ENCODE assay signal across 17 mouse cellular contexts in the genomic region with DNA sequence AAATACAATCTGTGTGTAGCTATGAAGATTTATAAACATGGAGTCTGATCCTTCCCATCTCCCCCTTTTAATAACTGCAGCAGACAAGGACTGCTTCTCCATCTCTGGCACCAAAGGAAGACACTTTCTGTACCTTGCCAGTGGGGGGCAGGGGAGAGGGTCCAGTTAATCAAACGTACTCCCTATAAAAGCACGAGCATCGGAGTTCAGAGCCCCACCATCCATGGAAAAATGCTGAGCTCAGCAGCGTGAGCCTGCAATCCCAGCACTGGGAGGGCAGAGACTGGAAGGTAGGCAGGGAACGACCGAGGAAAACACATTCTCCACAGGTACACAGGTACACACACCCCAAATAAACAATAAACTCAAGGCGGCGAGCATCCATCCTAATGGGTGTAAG.
A peak's percentile ranks its signal among the peaks of the same experiment; 100 is the strongest.
DNase-seq lines count a peak whose midpoint lies in the region; ATAC-seq and TF ChIP-seq lines count a peak whose summit lies in the region.
"Had no signal": no experiment of that assay in that cellular context is flagged by ENCODE, and none has a peak within 500 bp of the region (broad histone marks: within the 10 kb centered on the region; RNA-seq: fewer than 3 reads in every experiment).

No protein-coding gene starts in this region.

- H3K9me3 ChIP-seq in embryonic facial prominence, embryonic 12.5 days, result no peaks in the 10 kb centered on the region
- no peaks in the 10 kb centered on the region for H3K9me3 ChIP-seq in embryonic facial prominence, embryonic 10.5 days
- H3K9me3 ChIP-seq in hindbrain, embryonic 16.5 days (ENCODE audit: control insufficient read depth, low read length), result no peaks in the 10 kb centered on the region
- no peaks in the 10 kb centered on the region for H3K9me3 ChIP-seq in hindbrain, embryonic 10.5 days
- no peaks in the 10 kb centered on the region for H3K9me3 ChIP-seq in midbrain, postnatal 0 days (ENCODE audit: low read length)
- no peaks in the 10 kb centered on the region for H3K9me3 ChIP-seq in midbrain, embryonic 13.5 days
- H3K9me3 ChIP-seq in forebrain, postnatal 0 days (ENCODE audit: low read length), result no peaks in the 10 kb centered on the region

- peaks cover 27% of the 10 kb centered on the region for H3K4me1 ChIP-seq in embryonic facial prominence, embryonic 12.5 days
- H3K4me1 ChIP-seq in embryonic facial prominence, embryonic 10.5 days, result peaks cover 19% of the 10 kb centered on the region
- H3K4me1 ChIP-seq in hindbrain, embryonic 16.5 days (ENCODE audit: control insufficient read depth, insufficient read depth, low read depth, low read length), result peaks cover 23% of the 10 kb centered on the region
- peaks cover 18% of the 10 kb centered on the region for H3K4me1 ChIP-seq in hindbrain, embryonic 10.5 days (replicated peaks)
- peaks cover 4% of the 10 kb centered on the region; the same call in 1 of the 2 replicates for H3K4me1 ChIP-seq in midbrain, postnatal 0 days (ENCODE audit: insufficient read depth, low read length)
- peaks cover 33% of the 10 kb centered on the region for H3K4me1 ChIP-seq in midbrain, embryonic 13.5 days (replicated peaks)
- no peaks in the 10 kb centered on the region; the same call in 1 of the 2 replicates for H3K4me1 ChIP-seq in forebrain, postnatal 0 days (ENCODE audit: insufficient read depth)

- H3K4me3 ChIP-seq in embryonic facial prominence, embryonic 12.5 days, result no peak overlapping the region
- no peak overlapping the region for H3K4me3 ChIP-seq in embryonic facial prominence, embryonic 10.5 days
- H3K4me3 ChIP-seq in hindbrain, embryonic 16.5 days (ENCODE audit: low read length), result no peak overlapping the region
- H3K4me3 ChIP-seq in hindbrain, embryonic 10.5 days, result no peak overlapping the region
- H3K4me3 ChIP-seq in midbrain, postnatal 0 days (ENCODE audit: low read depth, low read length), result no peak overlapping the region
- H3K4me3 ChIP-seq in midbrain, embryonic 13.5 days (replicated peaks), result no peak overlapping the region
- H3K4me3 ChIP-seq in forebrain, postnatal 0 days (ENCODE audit: low read depth, low read length), result peak overlapping the region; percentile 15; the same call in 1 of the 2 replicates

- no peak overlapping the region for H3K4me2 ChIP-seq in embryonic facial prominence, embryonic 12.5 days (replicated peaks)
- peak overlapping the region; percentile 9; the same call in 1 of the 2 replicates for H3K4me2 ChIP-seq in hindbrain, embryonic 16.5 days (ENCODE audit: low read length)
- peak overlapping the region; percentile 65 for H3K4me2 ChIP-seq in midbrain, postnatal 0 days (ENCODE audit: low read depth, low read length, poor library complexity, severe bottlenecking)
- H3K4me2 ChIP-seq in midbrain, embryonic 13.5 days (replicated peaks), result no peak overlapping the region
- peak overlapping the region; percentile 51 for H3K4me2 ChIP-seq in forebrain, postnatal 0 days (ENCODE audit: low read depth)

- ATAC-seq in embryonic facial prominence, embryonic 12.5 days (ENCODE audit: insufficient number of reproducible peaks, insufficient read depth, low FRiP score, low TSS enrichment), result 0 out of 2 replicates have a peak, but pooled peaks have one; percentile 41
- no peak for ATAC-seq in hindbrain, embryonic 16.5 days
- no peak for ATAC-seq in midbrain, postnatal 0 days (ENCODE audit: low FRiP score)
- no peak for ATAC-seq in midbrain, embryonic 13.5 days
- no peak for ATAC-seq in forebrain, postnatal 0 days
- ATAC-seq: intestine, embryonic 16.5 days had no signal

- H3K9ac ChIP-seq in embryonic facial prominence, embryonic 12.5 days, result no peak overlapping the region
- H3K9ac ChIP-seq in hindbrain, embryonic 16.5 days (ENCODE audit: low read depth, low read length), result no peak overlapping the region
- H3K9ac ChIP-seq in midbrain, postnatal 0 days (replicated peaks; ENCODE audit: low read length, poor library complexity, severe bottlenecking), result no peak overlapping the region
- H3K9ac ChIP-seq in midbrain, embryonic 13.5 days (replicated peaks), result no peak overlapping the region
- H3K9ac ChIP-seq in forebrain, postnatal 0 days, result no peak overlapping the region
- H3K9ac ChIP-seq: liver, embryonic 14.5 days had no signal

- peak; percentile 26; the same call in 1 of the 2 replicates for TF ChIP-seq CTCF in midbrain, postnatal 0 days (IDR thresholded peaks at IDR 0.05)
- TF ChIP-seq CTCF in forebrain, postnatal 0 days (IDR thresholded peaks at IDR 0.05; ENCODE audit: low read depth), result no peak

- no peak for DNase-seq in embryonic facial prominence, embryonic 10.5 days (ENCODE audit: low spot score)
- no peak for DNase-seq in hindbrain, embryonic 10.5 days (ENCODE audit: low spot score)
- no peak for DNase-seq in midbrain, postnatal 0 days (ENCODE audit: low spot score)
- no peak for DNase-seq in forebrain, postnatal 0 days
- no peak for DNase-seq in kidney, adult 18-20 months
- DNase-seq: cerebellum, adult 11 months; liver; lung, adult 2 months; thymus, adult 18-20 months; thymus, postnatal 25 days had no signal

- 78% methylated on average over 8 of the region's 8 CpGs for WGBS in embryonic facial prominence, embryonic 12.5 days
- 86% methylated on average over 8 of the region's 8 CpGs for WGBS in embryonic facial prominence, embryonic 10.5 days
- WGBS in hindbrain, embryonic 16.5 days, result 59% methylated on average over 8 of the region's 8 CpGs
- 79% methylated on average over 8 of the region's 8 CpGs for whole genome bisulfite sequencing in hindbrain, embryonic 10.5 days
- WGBS in midbrain, postnatal 0 days, result 65% methylated on average over 8 of the region's 8 CpGs
- WGBS in midbrain, embryonic 13.5 days, result 76% methylated on average over 8 of the region's 8 CpGs
- WGBS in forebrain, postnatal 0 days, result 48% methylated on average over 8 of the region's 8 CpGs

- no peak overlapping the region for H3K27ac ChIP-seq in embryonic facial prominence, embryonic 12.5 days
- H3K27ac ChIP-seq in embryonic facial prominence, embryonic 10.5 days (replicated peaks), result no peak overlapping the region
- H3K27ac ChIP-seq in hindbrain, embryonic 16.5 days (ENCODE audit: low read depth, low read length), result no peak overlapping the region
- H3K27ac ChIP-seq in hindbrain, embryonic 10.5 days, result no peak overlapping the region
- no peak overlapping the region for H3K27ac ChIP-seq in midbrain, postnatal 0 days (ENCODE audit: low read depth, low read length)
- no peak overlapping the region for H3K27ac ChIP-seq in midbrain, embryonic 13.5 days
- no peak overlapping the region for H3K27ac ChIP-seq in forebrain, postnatal 0 days (ENCODE audit: low read depth, low read length)
- H3K27ac ChIP-seq: liver, embryonic 14.5 days; macrophage; stomach, postnatal 0 days had no signal

- peaks cover 4% of the 10 kb centered on the region; the same call in 1 of the 2 replicates for H3K36me3 ChIP-seq in embryonic facial prominence, embryonic 12.5 days
- 0 out of 2 replicates have a peak, but pooled peaks cover 5% of the 10 kb centered on the region for H3K36me3 ChIP-seq in embryonic facial prominence, embryonic 10.5 days (replicated peaks)
- H3K36me3 ChIP-seq in hindbrain, embryonic 16.5 days (ENCODE audit: control insufficient read depth, insufficient read depth, low read length), result no peaks in the 10 kb centered on the region
- H3K36me3 ChIP-seq in hindbrain, embryonic 10.5 days, result peaks cover 4% of the 10 kb centered on the region; the same call in 1 of the 2 replicates
- H3K36me3 ChIP-seq in midbrain, postnatal 0 days (ENCODE audit: insufficient read depth, low read length), result no peaks in the 10 kb centered on the region
- H3K36me3 ChIP-seq in midbrain, embryonic 13.5 days, result no peaks in the 10 kb centered on the region
- H3K36me3 ChIP-seq in forebrain, postnatal 0 days (ENCODE audit: insufficient read depth), result no peaks in the 10 kb centered on the region

- H3K27me3 ChIP-seq in embryonic facial prominence, embryonic 12.5 days, result no peaks in the 10 kb centered on the region
- no peaks in the 10 kb centered on the region for H3K27me3 ChIP-seq in embryonic facial prominence, embryonic 10.5 days (replicated peaks; ENCODE audit: low read depth, poor library complexity, severe bottlenecking)
- H3K27me3 ChIP-seq in hindbrain, embryonic 16.5 days (replicated peaks; ENCODE audit: control insufficient read depth, insufficient read depth, low read length), result no peaks in the 10 kb centered on the region
- H3K27me3 ChIP-seq in hindbrain, embryonic 10.5 days (ENCODE audit: insufficient read depth, poor library complexity, severe bottlenecking), result peaks cover 10% of the 10 kb centered on the region; the same call in 1 of the 2 replicates
- H3K27me3 ChIP-seq in midbrain, postnatal 0 days (ENCODE audit: insufficient read depth, low read length), result no peaks in the 10 kb centered on the region
- H3K27me3 ChIP-seq in midbrain, embryonic 13.5 days, result no peaks in the 10 kb centered on the region
- H3K27me3 ChIP-seq in forebrain, postnatal 0 days (ENCODE audit: insufficient read depth, low read length), result no peaks in the 10 kb centered on the region

Comparison
In these comparisons a context has a peak if more than half of its experiments do, and no peak if none do; other contexts are left out.
1. H3K4me2 ChIP-seq: peak in hindbrain, embryonic 16.5 days (single experiment), midbrain, postnatal 0 days (single experiment) and forebrain, postnatal 0 days (single experiment); none in embryonic facial prominence, embryonic 12.5 days (single experiment) and midbrain, embryonic 13.5 days (single experiment).